8 mouse cellular contexts compared by ENCODE assay signal in the genomic region with DNA sequence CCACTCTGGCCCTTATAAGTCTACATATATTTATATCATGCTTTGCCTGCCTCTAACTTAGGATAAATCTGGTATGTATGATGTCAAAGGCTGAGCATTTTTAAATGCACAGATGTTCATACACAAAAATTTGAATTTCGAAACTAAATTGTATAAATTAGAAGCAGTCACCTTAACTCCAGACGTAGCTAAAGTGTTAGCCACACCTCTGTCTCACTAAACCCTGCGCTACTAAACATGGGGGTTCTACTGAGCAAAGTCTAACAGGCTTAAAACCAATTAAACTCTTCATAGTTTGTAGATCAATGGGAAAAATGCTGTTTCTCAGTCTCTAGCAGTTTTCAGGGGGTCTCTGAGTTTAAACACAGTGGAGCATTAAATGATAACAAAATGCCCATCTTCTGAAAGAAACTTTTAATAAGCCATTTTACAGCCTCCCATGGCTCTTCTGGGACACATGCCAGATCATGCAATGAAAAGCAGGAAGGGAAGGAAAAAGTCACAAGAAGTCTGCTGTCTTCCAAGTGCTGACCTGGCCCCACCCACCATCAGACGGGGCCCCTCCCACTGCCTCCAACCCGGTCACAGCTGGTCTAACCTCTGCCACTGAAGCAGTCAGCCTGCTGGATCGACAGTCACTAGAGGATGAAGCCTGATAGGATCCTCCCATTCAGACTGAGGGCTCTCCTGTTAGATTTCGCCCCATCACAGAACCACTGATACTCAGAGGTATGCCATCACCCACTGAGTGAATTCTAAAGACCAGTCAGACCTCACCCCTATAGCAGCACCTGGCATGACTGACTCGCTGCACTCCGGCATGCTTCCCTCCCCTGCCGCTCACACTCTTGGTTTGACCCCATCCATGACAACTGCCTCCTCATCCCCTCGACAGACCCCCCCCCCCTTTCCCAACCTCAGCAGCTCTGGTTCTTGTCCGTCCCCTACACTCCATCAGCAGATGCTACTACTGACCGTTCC. TPM values are rescaled to one million over a fixed set of nuclear protein-coding genes. Genes with fewer than 3 reads are reported as not detected.
DNase-seq lines count a peak whose midpoint lies in the region; ATAC-seq and TF ChIP-seq lines count a peak whose summit lies in the region.

No protein-coding gene starts in this region.

- no peak for TF ChIP-seq POLR2A in lung, adult 2 months (IDR thresholded peaks at IDR 0.05; ENCODE audit: borderline replicate concordance, extremely low read depth, low read depth, low read length)

- 65% methylated on average over 13 of the region's 13 CpGs for WGBS in lung, embryonic 15.5 days
- WGBS in lung, adult 2 months, result 67% methylated on average over 13 of the region's 13 CpGs
- 70% methylated on average over 13 of the region's 13 CpGs for WGBS in embryonic facial prominence, embryonic 15.5 days

- H3K27me3 ChIP-seq in lung, embryonic 15.5 days, result no peaks in the 10 kb centered on the region
- no peaks in the 10 kb centered on the region for H3K27me3 ChIP-seq in embryonic facial prominence, embryonic 15.5 days

- H3K4me1 ChIP-seq in lung, embryonic 15.5 days, result peaks cover 20% of the 10 kb centered on the region
- peaks cover 5% of the 10 kb centered on the region for H3K4me1 ChIP-seq in lung, adult 2 months (ENCODE audit: control insufficient read depth, insufficient read depth, low read length)
- peaks cover 16% of the 10 kb centered on the region for H3K4me1 ChIP-seq in embryonic facial prominence, embryonic 15.5 days

- H3K4me3 ChIP-seq in lung, embryonic 15.5 days, result no peak overlapping the region
- H3K4me3 ChIP-seq in lung, adult 2 months (replicated peaks; ENCODE audit: extremely low read depth, low read depth, low read length), result no peak overlapping the region
- no peak overlapping the region for H3K4me3 ChIP-seq in embryonic facial prominence, embryonic 15.5 days (replicated peaks)

- peaks cover 14% of the 10 kb centered on the region for H3K36me3 ChIP-seq in lung, embryonic 15.5 days
- peaks cover 7% of the 10 kb centered on the region; the same call in 1 of the 2 replicates for H3K36me3 ChIP-seq in embryonic facial prominence, embryonic 15.5 days

- ATAC-seq in lung, embryonic 15.5 days (ENCODE audit: borderline replicate concordance, extremely low read depth, low FRiP score, low TSS enrichment), result peak; percentile 67; the same call in 1 of the 2 replicates
- ATAC-seq in embryonic facial prominence, embryonic 15.5 days (ENCODE audit: insufficient number of reproducible peaks, low FRiP score, low TSS enrichment, low read depth), result no peak
- peak; percentile 54 for ATAC-seq in megakaryocyte progenitor cell, adult 5-6 weeks (replicated peaks; ENCODE audit: poor library complexity)

- no peak for DNase-seq in lung, adult 2 months
- peak; percentile 40 to 56 for DNase-seq in kidney, adult 8-10 months
- DNase-seq in retina, embryonic 14.5 days (ENCODE audit: low spot score), result no peak
- DNase-seq in layer of hippocampus, adult 9-10 months (ENCODE audit: low spot score), result no peak
- no peak for DNase-seq in left cerebral cortex, adult 9 months (ENCODE audit: low spot score in 2 of 2)

- no peak overlapping the region for H3K4me2 ChIP-seq in lung, embryonic 15.5 days
- no peak overlapping the region for H3K4me2 ChIP-seq in embryonic facial prominence, embryonic 15.5 days (replicated peaks)

- H3K9me3 ChIP-seq in lung, embryonic 15.5 days, result no peaks in the 10 kb centered on the region
- H3K9me3 ChIP-seq in embryonic facial prominence, embryonic 15.5 days (replicated peaks), result no peaks in the 10 kb centered on the region

- no peak overlapping the region for H3K9ac ChIP-seq in lung, embryonic 15.5 days
- no peak overlapping the region for H3K9ac ChIP-seq in embryonic facial prominence, embryonic 15.5 days

- no peak for TF ChIP-seq CTCF in lung, adult 2 months (IDR thresholded peaks at IDR 0.05; ENCODE audit: insufficient read depth, low read length)

- H3K27ac ChIP-seq in lung, embryonic 15.5 days, result no peak overlapping the region
- peak overlapping the region; percentile 5; the same call in 1 of the 2 replicates for H3K27ac ChIP-seq in embryonic facial prominence, embryonic 15.5 days (replicated peaks)

RNA-seq across cellular contexts. Expression of gene Wdfy3, which starts 23.8 kb away (rescaled TPM):
- polyA plus RNA-seq in lung, embryonic 15.5 days (2015; fragmentation: Nextera tagmentation; extraction: Ambion mirVana), result 12.4 and 13.4 TPM in 2 replicates
- polyA plus RNA-seq in lung, adult 2 months (2012; rRNA removed), result 32.4 and 33.0 TPM in 2 replicates
- polyA plus RNA-seq in embryonic facial prominence, embryonic 15.5 days (2015; fragmentation: Nextera tagmentation; extraction: Ambion mirVana), result 16.4 and 16.9 TPM in 2 replicates
- 9.5 and 10.9 TPM in 2 replicates for total RNA-seq in megakaryocyte progenitor cell, adult 5-6 weeks (2015)
- 5.4 and 5.9 TPM in 2 replicates for total RNA-seq in megakaryocyte progenitor cell, adult 5-6 weeks (2017)

Comparison
In these comparisons a context has a peak if more than half of its experiments do, and no peak if none do; other contexts are left out.
1. DNase-seq: peak in kidney, adult 8-10 months (2 of 2); none in lung, adult 2 months (single experiment), retina, embryonic 14.5 days (single experiment), layer of hippocampus, adult 9-10 months (single experiment) and left cerebral cortex, adult 9 months (0 of 2).